In the genomic region with DNA sequence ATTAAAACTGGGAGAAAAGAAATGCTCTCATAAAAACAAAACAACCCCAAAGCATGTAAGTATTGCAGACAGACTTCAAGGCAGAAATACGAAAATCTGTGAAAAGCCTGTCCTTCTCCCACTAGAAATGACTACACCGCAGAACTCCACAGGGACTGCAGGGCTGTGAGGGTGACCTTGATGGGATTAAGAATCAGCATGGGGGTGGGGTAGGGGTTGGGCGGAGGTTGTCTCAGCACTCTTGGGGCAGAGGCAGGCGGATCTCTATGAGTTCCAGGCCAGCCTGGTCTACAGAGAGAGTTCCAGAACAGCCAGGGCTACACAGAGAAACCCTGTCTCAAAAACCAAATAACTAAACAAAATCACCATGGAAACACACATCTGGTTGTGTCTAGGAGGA, we compare ENCODE assay signal across 25 mouse cellular contexts.
DNase-seq lines count a peak whose midpoint lies in the region; ATAC-seq lines count a peak whose summit lies in the region.
"Had no signal": no experiment of that assay in that cellular context is flagged by ENCODE, and none has a peak within 500 bp of the region (broad histone marks: within the 10 kb centered on the region; RNA-seq: fewer than 3 reads in every experiment).

No protein-coding gene starts in this region.

- H3K9me3 ChIP-seq in midbrain, embryonic 11.5 days (ENCODE audit: control insufficient read depth, low read length): no peaks in the 10 kb centered on the region
- H3K9me3 ChIP-seq in midbrain, embryonic 15.5 days: no peaks in the 10 kb centered on the region
- H3K9me3 ChIP-seq in limb, embryonic 10.5 days (replicated peaks): no peaks in the 10 kb centered on the region
- H3K9me3 ChIP-seq: G1E had no signal

- no peak overlapping the region for H3K4me2 ChIP-seq in midbrain, embryonic 11.5 days
- H3K4me2 ChIP-seq in midbrain, embryonic 15.5 days: no peak overlapping the region

- H3K9ac ChIP-seq in midbrain, embryonic 11.5 days (ENCODE audit: low read length): no peak overlapping the region
- no peak overlapping the region for H3K9ac ChIP-seq in midbrain, embryonic 15.5 days

- H3K36me3 ChIP-seq in midbrain, embryonic 11.5 days (ENCODE audit: control insufficient read depth, insufficient read depth, low read length): no peaks in the 10 kb centered on the region
- H3K36me3 ChIP-seq in midbrain, embryonic 15.5 days (replicated peaks): no peaks in the 10 kb centered on the region
- H3K36me3 ChIP-seq in limb, embryonic 10.5 days: no peaks in the 10 kb centered on the region
- H3K36me3 ChIP-seq: G1E had no signal

- no peak overlapping the region for H3K4me3 ChIP-seq in midbrain, embryonic 11.5 days (ENCODE audit: low read depth, low read length)
- H3K4me3 ChIP-seq in midbrain, embryonic 15.5 days: no peak overlapping the region
- no peak overlapping the region for H3K4me3 ChIP-seq in limb, embryonic 10.5 days

- 77% methylated on average over 4 of the region's 4 CpGs for WGBS in midbrain, embryonic 11.5 days
- WGBS in midbrain, embryonic 15.5 days: 89% methylated on average over 4 of the region's 4 CpGs
- 85% methylated on average over 4 of the region's 4 CpGs for WGBS in limb, embryonic 10.5 days

- H3K4me1 ChIP-seq in midbrain, embryonic 11.5 days (ENCODE audit: control insufficient read depth, insufficient read depth, low read length): no peaks in the 10 kb centered on the region
- H3K4me1 ChIP-seq in midbrain, embryonic 15.5 days: no peaks in the 10 kb centered on the region
- H3K4me1 ChIP-seq in limb, embryonic 10.5 days: peaks cover 4% of the 10 kb centered on the region

- DNase-seq in midbrain, embryonic 11.5 days (ENCODE audit: low spot score, missing footprints): peak; percentile 26
- DNase-seq in ES-CJ7 (ENCODE audit: low read depth, low spot score) (peak; percentile 40), R1 (ENCODE audit: low read depth, low spot score) (peak; percentile 58), ZHBTc4 (ENCODE audit: low read depth, low spot score) (peak; percentile 53)
- no peak for DNase-seq in right cerebral cortex, adult 2 months (ENCODE audit: low spot score in 2 of 2)
- DNase-seq in lung, postnatal 14 days: no peak
- DNase-seq in limb, embryonic 10.5 days (ENCODE audit: low spot score): no peak
- DNase-seq: adrenal gland, adult 2 months; adrenal gland, adult 8-10 months; adrenal gland, postnatal 10 days; adrenal gland, postnatal 14 days; adrenal gland, postnatal 25 days; adrenal gland, postnatal 36 days; B cell, adult 2 months; cerebellum, adult 11 months; cerebellum, adult 11-12 months; cerebellum, adult 18-20 months; cerebellum, adult 2 months; cerebellum, adult 8-10 months had no signal

- no peaks in the 10 kb centered on the region for H3K27me3 ChIP-seq in midbrain, embryonic 11.5 days (ENCODE audit: control insufficient read depth, insufficient read depth, low read length)
- no peaks in the 10 kb centered on the region for H3K27me3 ChIP-seq in midbrain, embryonic 15.5 days (replicated peaks)
- H3K27me3 ChIP-seq in limb, embryonic 10.5 days (ENCODE audit: low read depth, poor library complexity, severe bottlenecking): no peaks in the 10 kb centered on the region; the same call in 1 of the 2 replicates
- H3K27me3 ChIP-seq: CH12.LX, Patski had no signal

- ATAC-seq in midbrain, embryonic 11.5 days (ENCODE audit: low FRiP score): no peak
- no peak for ATAC-seq in midbrain, embryonic 15.5 days (replicated peaks)
- ATAC-seq: activated CD4-positive, CD25-positive, alpha-beta regulatory T cell, adult 4 months; CD4-positive, CD25-positive, alpha-beta regulatory T cell, adult 4 months; Patski had no signal

- H3K27ac ChIP-seq in midbrain, embryonic 11.5 days (ENCODE audit: low read depth, low read length): no peak overlapping the region
- no peak overlapping the region for H3K27ac ChIP-seq in midbrain, embryonic 15.5 days
- H3K27ac ChIP-seq in limb, embryonic 10.5 days: no peak overlapping the region

Comparison
In these comparisons a context has a peak if more than half of its experiments do, and no peak if none do; other contexts are left out.
1. DNase-seq: peak in midbrain, embryonic 11.5 days (single experiment), ES-CJ7 (single experiment), R1 (single experiment) and ZHBTc4 (single experiment); none in right cerebral cortex, adult 2 months (0 of 2), lung, postnatal 14 days (single experiment) and limb, embryonic 10.5 days (single experiment).